Mouse (Mus musculus) urinary bladder, adult 2 months (tissue): ENCODE results near the gene Rab35. TPM values are rescaled to one million over a fixed set of nuclear protein-coding genes. Genes with fewer than 3 reads are reported as not detected.

ENCODE experiments used
- DNase-seq: peaks from one replicate; pipeline ENCODE4 v3.0.0; 2022; ENCODE audit warnings: low spot score
- polyA plus RNA-seq: library from polyadenylated mRNA; depleted of rRNA; stranded (reverse); fragments of >200 nt; gene quantifications from 2 replicates; pipeline ENCODE4 v1.2.3, GENCODE M21; 2012; rRNA removed

Rab35 gene
- 57.6 and 58.7 TPM in 2 replicates for polyA plus RNA-seq

DNA sequence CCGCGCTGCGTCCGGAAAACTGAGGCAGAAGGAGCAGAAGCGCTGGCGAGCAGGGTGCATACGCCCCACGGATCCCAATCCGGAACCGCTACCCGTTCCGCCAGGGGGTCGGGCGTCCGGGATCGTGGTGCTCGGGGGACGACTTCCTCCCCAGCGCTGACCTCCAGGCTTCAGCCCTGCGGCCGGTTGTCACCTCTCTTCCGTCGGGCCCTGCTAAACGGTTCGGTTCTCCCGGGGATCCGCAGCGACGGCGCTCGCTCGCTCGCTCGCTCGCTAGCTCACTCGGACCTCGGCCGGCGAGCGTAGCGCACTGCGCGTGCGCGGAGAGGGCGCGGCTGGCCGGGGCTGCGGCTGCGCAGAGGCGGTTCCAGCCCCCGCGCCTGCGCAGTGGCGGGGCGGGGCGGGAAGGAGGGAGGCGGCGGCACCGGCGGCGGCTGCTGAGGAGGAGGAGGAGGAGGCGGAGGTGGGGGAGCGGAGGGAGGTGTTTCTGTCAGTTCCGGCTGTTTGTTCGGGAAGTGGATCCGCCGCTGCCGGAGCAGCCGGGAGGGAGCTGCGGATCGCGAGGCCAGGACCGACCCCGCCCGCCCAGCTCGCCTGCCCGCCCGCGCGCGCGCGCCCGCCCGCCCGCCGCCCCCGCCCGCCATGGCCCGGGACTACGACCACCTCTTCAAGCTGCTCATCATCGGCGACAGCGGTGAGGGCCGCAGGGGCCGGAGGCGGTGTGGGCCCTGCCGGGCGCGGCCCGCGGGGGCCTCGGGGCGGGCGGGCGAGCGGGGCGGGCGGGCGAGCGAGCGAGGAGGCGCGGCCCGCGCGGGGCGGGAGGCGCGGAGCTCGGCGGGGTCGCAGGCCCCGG is at the start of gene Rab35:
Rab35 (plus strand) TSS at position 404 of the 853 bp plus-strand sequence.
- peak; percentile 96 for DNase-seq

DNA sequence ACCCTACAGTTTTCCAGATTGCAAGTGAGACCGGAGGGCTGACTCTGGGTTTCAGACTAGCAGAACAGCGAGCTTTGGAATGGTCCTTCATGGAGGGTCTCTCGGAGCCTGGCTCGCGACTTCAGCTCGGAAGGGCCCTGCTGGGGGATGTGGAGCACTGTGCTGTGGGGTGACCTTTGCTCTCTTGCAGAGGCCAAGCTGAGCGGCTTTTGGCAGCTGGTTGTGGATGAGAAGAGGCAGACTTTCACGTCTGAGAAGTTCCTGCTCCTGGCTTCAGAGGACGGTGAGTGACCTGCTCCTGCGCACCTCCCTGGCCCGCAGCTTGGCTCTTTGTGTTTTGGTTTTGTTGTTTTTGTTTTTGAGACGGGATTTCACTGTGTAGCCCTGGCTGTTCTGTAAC is 46.1 kb upstream of the Rab35 start:
- no peak for DNase-seq

DNA sequence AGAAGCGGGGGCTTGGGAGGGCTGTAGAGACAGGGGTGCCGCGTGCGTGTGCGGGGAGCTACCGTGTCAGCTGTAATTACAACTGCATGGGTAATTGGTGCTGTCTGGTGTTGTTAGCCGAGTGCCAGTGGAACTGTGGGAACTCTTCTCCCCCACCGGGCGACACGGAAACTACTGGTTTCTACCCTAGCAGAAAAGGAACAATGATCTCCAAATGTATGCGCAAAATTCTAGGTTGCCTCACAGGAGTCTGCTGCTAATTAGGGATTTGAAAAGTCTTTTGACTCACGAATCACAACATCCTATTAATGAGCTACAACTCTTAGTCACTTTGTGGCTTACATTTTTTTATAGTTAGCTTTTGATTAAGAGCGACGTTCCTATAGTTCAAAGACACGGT is 45.5 kb upstream of the Rab35 start:
- no peak for DNase-seq

DNA sequence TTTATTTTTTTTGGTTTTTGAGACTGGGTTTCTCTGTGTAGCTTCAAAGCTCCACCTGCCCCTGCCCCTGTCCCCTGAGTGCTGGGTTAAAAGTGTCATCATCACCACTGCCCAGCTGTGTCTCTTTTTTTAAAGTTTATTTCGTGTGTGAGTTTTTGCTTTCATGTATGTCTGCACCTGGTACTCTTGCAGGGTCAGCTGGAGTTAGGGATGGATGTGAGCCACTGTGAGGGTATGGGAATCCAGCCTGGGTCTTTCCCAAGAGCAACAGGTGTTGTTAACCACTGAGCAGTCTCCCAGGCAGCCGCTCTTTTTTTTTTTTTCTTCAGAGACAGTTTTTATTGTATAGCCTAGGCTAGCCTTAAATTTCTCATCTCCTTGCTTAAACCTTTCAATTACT is 44.9 kb upstream of the Rab35 start:
- no peak for DNase-seq

DNA sequence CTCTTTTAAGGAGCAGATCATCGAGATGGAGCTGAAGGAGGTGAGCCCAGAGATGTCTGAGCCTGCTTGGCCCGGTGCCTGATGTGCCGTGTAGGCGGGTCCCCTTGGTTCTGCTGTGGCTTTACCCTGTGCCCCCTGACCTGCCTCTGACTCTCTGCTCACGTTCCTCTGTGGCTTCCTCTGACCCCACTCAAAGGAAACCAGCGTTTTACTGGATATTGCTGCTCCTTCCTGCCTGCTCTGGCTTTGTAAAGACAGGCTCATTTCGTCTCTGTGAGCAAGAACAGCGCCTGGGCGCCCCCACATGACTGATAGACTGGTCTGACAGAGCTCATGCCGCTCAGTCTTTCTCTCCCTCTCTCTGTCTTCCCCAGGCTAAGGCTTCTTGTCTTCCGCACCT is 40.7 kb upstream of the Rab35 start:
- no peak for DNase-seq

DNA sequence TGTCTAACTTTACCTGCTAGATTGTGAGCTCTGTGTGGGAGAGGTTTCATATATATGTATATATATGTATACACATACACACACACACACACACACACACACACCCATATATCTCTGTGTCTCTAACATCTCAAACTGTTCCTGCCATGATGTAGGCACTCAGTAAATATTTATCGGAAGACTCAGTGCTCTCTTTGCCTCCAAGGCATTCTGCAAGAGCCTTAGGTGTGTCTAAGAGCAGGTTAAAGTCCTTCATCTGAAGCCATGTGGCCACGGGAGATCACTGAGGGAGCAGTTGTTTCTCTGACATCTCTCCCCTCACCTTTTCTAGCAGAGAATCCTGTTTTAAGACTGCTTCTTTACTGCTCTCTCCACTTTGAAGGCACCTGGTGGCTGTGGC is 40.2 kb upstream of the Rab35 start:
- DNase-seq = no peak

DNA sequence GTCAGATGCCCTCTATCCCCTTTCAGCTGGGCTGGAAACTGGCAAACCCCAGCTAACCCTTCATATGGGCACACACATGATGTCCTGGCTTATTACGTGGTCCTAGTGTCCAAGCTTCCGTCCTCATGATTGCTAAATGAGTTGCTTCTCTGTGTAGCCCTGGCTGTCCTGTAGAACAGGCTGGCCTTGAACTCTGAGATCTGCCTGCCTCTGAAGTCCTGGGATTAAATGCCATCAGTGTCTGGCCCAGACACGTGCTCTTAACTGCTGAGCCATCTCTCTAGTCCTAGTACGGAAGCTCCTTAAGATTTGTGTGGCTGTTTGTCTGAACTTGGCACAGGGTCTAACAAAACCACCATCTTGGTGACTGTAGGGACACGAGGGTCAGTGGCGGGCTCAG is 28.1 kb upstream of the Rab35 start:
- no peak for DNase-seq

DNA sequence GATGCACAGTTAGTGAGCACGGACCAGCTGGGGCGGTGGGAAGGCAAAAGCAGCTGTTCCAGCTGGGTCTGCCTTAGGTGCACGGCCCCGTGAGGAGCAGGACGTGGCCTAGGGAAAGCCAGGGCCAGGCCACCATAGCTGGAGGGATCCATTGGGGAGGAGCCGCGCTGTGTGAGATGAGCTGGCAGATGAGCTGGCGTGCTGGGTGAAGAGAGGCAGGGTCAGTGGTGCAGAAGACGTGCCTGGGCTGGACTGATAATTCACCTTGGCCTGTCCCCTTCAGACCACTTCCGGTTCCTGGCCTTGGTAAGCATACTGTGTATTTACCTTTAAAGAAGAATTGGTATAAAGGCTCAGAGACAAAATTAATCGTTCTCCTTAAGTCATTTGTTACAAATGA is 20.1 kb upstream of the Rab35 start:
- no peak for DNase-seq

DNA sequence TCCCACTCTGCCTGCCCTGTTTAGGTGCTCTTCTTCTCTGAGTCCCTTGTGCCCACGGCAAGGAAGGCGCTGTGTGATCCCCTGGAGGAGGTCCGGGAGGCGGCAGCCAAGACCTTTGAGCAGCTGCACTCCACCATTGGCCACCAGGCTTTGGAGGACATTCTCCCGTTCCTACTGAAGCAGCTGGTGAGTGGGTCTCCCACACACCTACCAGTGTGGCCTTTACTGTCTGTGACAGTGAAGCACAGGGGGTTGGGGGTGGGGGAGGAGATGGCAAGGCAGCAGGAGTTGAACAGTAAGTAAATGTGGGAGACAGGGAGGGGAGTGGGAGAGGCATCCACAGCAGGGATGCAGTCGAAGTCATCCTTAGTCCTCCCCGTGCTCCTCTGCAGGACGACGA is 18.4 kb upstream of the Rab35 start:
- no peak for DNase-seq

DNA sequence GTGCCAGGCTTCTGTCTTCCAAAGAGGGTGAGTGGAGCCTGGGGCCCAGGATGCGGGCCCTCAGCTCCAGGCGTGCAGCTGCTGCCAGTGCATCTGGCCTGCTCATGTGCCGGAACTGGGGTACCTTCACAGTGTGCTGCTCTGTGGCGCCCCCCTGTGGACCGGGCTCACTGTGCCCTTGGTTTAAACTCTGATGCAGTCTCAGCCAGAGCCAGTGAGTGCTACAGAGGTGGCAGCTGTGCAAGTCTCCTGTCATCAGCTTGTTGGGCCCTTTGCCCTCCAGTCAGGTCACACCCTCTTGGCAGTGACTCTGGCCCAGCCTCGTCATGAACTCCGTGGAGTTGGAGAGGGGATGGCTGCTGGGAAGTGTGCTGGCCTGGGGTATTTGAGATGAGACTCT is 16.8 kb upstream of the Rab35 start:
- no peak for DNase-seq

DNA sequence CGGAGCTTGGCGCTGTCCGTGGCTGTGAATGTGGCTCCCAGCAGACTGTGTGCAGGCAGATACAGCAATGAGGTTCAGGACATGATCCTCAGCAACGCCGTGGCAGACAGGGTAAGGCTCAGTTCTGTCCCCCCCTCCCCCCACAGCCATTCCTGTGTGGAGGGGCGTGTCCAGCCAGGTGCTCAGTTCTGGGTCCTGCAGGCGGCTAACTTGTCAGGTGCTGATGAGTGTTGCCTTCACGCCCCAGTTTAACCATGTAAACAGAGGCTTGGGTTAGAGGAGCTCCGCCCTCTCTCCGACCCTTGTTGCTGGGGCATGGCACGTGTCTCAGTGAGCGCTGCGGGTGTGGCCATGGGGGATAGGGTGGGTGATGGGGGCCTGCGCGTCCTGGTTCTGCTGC is 12.0 kb upstream of the Rab35 start:
- no peak for DNase-seq

DNA sequence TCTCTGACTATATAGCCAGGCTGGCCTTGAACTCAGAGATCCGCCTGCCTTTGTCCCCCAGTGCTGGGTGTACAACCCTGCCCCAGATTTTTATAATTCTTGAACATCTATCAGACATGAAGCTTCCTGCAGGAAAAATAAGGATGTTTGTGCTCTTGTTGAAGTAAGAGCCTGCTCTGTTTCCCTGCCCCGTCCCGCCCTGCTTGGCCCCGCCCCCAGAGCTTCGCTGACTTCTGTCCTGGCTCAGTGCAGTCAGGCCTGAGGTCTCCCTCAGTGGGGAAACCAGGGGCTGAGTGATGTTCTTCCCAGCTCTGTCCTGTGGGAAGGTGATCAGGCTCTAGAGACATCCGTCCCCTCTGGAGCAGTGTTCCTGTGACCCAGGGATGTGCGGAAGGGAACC is 9.0 kb upstream of the Rab35 start:
- no peak for DNase-seq

DNA sequence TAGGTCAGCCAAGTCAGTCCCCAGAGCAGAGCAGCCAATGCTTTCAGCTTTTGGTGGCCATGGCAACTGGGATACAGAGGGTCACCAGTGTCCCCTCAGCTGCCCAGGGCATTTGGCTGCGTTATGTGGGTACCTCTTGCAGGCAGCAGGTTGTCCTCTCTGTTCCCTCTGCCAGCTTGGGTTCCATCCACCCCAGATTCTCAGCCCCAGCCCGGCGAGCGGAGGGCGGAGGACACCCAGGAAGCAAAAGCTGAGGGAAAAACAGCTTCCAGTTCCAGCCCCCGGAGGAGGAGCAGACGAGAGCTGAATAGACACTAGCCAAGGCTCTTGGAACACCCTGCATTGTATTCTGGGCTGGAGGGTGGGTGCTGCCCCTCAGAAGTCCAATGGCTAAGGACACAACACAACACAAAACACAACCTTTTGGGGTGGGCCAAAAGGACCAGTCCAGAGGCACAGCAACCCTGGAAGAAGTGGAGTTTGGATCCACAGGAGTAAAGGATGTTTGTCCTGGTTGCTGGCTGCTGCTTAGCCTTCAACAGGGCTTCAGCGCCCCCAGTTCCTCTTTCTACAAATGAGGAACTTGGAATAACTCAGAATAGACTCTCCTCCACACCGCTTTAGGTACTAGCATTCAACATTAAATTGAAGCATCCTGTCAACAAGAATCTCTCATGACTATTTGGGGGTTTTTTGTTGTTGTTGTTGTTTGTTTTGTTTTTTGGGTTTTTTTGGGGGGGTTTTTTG is 7.8 kb upstream of the Rab35 start:
- DNase-seq = no peak

DNA sequence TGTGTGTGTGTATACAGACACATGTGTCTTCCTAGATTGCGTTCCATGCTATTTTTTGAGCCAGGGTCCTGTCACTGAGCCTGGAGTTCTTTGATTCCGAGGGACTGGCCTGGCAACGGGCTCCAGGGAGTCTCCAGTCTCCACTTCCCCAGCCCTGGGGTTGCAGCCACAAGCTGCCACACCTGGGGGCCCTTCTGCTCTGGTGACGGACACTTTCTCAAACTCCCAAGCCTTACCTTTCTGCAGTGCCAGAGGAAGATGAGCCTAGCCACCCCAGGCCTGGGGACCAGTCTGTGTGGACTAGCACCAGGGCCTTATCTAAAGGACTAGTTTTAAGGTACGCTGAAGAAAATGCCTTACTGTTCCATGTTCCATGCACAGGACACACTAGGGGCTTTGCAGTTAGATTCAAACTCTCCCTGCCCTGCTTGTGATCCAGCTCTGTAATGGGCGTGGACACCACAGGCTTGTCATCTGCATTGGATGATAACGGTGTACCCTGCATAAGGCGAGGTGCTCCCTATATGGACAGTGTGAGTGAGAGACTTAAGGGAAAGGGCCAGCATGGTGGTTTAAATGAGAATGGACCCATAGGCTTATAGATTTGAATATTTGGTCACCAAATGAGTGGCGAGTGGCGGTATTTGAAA is 5.3 kb upstream of the Rab35 start:
- DNase-seq = no peak

DNA sequence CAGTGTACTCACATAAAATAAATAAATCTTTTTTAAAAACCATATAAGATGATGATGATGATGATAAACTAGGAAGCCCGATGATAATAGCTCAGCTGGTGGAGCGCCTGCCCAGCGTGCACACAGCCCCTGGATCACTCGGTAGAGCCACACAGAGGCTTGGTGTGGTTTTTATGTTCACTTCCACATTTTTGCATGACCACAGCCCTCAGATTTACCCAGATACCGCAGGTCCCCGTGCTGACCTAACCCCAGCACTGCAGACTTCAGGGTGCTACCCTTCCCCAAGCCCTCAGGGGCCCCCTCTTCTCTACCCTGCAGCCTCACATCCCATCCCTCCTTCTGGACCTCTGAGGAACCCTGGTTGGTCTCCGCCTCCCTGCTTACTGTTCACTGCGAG is 3.6 kb upstream of the Rab35 start:
- no peak for DNase-seq

DNA sequence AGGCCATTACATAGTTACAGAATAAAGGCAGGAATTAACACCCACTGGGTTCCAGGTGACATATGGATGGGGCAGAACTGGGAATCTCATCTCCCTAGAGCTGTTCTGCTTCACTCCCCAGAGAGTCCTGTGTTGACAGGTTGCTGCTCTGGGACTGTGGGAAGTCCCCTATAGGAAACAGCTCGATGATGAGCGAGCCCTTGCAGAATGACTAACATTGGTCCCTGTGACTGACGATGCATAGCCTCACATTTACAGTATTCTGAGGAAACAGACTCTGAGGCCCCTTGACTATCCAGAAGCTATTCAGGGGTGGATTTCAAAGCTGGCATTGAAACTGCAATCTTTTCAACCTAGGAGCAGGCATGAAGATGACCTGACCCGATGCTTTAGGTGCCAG is 2.0 kb upstream of the Rab35 start:
- no peak for DNase-seq

DNA sequence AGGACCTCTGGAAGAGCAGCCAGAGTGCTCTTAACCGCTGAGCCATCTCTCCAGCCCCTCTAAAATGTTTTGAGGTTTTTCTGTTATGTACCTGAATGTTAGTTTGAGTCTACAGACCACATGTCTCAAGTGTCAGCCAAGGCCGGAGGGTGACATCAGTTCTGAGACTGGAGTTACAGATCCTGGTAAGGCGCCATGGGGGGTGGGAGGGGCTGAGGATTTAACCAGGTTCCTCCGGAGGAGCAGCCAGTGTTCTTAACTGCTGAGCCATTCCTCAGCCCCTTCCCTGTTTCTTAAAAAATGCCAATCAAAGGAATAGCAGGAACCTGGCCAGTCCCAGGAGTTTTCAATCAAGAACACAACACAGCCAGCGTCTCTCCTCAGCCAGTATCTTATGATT is 1.4 kb upstream of the Rab35 start:
- DNase-seq = no peak

DNA sequence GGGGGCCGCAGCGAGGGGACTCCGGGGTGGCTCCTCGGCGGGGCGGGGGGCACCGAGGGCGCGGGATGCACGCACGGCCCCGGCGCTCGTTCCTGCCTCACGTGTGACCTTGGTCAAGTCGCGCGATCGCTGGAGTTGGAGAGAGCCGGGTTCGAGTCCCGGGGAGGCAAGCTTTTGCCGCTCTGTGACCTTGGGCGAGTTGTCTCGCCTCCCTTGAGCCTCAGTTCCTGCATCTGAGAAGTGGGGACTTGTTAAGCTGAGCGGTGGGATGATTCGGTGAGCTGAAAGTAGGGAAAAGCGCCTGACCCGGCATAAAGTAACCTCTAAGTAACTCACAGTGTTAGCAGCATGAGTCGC is 628 bp downstream of the Rab35 start:
- DNase-seq = peak; percentile 46

DNA sequence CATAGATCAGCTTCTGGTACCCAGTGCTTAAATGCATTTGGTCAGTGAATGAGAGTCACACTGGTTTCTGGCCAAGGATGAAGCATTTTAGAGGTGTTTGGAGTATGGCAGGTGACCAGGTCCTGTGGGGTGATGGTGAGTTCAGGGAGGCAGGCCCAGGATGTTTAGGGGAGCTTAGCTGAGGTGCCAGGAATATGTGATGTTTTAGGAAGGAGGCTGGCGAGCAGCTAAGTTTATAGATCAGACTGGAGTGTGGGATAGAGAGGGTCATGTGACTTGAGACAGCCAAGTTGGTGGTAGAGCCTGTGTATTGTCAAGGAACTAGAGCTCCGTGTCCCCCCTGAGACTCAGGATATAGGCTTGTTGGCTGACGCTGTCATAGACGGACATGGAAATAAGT is 1.4 kb downstream of the Rab35 start:
- DNase-seq = no peak

DNA sequence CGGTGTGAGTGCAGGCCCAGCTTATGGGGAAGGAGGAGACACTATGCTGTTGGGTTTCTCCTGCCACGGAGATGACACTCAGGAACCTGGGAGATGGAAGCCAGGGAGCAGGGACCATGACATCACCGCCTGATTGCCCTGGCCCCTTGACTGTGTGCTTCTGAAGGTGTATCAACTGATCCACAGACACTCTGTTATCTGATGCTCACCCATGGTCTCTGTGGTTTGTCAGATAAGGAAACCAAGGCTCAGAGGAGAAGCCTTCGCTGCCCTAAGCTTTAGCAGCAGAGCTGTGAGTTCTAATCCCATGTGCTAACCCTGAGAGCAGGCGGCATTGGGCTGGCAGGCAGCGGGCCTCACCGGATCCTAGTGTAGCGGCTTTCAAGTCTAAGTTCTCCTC is 2.3 kb downstream of the Rab35 start:
- DNase-seq = no peak

DNA sequence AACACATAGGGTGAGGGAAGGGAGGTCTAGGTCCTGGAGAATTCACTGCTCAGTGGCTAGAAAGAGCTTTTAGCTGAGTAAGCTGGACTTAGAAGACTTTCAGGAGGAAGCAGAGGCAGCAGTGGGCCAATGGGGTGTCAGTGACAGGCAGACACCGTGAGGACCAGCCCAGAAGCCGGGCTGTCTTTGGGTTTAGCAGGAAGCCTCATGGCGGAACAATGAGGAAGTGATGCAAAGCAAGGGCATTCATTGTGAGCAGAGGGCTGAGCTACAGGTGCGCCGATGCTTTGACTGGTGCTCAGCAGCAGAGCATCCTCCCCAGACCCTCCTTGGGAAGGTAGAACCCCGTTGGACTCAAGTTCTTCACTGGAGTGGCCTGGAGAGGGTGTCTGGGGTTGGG is 3.8 kb downstream of the Rab35 start:
- no peak for DNase-seq

DNA sequence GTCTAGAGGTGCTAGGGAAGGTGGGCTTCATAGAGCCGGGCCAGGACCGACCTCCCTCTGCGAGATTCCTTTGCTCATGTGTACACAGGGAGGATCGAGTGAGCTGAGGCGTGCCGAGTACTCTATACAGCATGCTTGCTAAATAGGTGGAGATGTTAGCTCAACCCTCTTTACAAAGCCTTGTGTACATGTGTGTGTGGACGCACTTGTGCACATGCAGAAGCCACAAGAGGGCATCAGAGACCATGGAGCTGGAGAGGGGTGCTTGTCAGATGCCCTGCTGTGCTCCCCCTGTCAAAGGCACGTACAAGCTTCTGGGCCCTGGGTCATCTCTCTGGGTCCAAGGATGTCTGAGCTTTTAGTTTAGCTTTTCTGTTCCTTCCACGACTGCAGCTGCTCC is 12.5 kb downstream of the Rab35 start:
- DNase-seq = no peak

DNA sequence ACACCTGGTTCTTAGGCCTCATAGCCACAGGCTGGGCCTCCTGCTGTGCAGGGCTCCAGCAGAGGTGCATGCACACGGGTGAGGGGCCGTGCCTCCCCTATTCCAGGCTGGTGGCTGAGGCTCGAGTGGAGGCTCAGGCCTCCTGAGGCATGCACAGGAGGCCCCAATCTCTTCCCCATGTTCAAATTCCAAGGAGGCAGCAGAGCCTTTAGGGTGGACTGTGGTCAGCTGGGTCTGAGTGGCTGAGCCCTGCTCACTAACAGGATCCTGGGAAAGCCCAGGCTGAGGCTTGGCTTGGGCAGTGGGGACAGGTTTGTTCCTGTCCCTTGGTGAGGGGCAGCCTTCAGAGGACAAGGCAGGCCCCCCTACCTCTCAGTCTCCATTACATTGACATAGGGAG is 17.2 kb downstream of the Rab35 start:
- no peak for DNase-seq
